Mouse (Mus musculus) lung, adult 2 months (tissue): ENCODE data around the gene Zfp984.
"Not testable (repeated sequence)": the region's sequence is repeated elsewhere in the genome, so short reads cannot be mapped to it uniquely, and the experiment has no call there.

Experiments used
- CTCF ChIP-seq: fragments of 200-500 bp; IDR thresholded peaks from 2 replicates; pipeline ENCODE4 v1.5.1; 2011; ENCODE audit warnings: mild to moderate bottlenecking, low read length, control low read depth; ENCODE audit not compliant: insufficient read depth
- POLR2A ChIP-seq: fragments of 200-500 bp; IDR thresholded peaks from 2 replicates; pipeline ENCODE4 v1.6.1; 2011; ENCODE audit warnings: low read depth, mild to moderate bottlenecking, control low read depth, low read length, borderline replicate concordance; ENCODE audit errors: extremely low read depth

GRCm38 (mm10) chr4:147839282-147839681 is 29.7 kb upstream of the Zfp984 start:
- not testable (repeated sequence) for TF ChIP-seq POLR2A, CTCF
